Mouse (Mus musculus) embryonic fibroblast, embryonic 13.5 days (primary cell): Measurements from ENCODE around the gene Ric8a. TPM values are rescaled to one million over a fixed set of nuclear protein-coding genes. Genes with fewer than 3 reads are reported as not detected.
A peak's percentile ranks its signal among the peaks of the same experiment; 100 is the strongest.
"Not testable (repeated sequence)": the region's sequence is repeated elsewhere in the genome, so short reads cannot be mapped to it uniquely, and the experiment has no call there.

Experiments used
- H3K27ac ChIP-seq: 2 replicates; pipeline ENCODE4 v1.5.1; 2012; ENCODE audit warnings: low read length, control low read depth, inconsistent platforms; ENCODE audit not compliant: insufficient read depth
- H3K4me1 ChIP-seq: 2 replicates; pipeline ENCODE4 v1.6.1; 2011; ENCODE audit warnings: low read length; ENCODE audit not compliant: control insufficient read depth, insufficient read depth
- H3K4me3 ChIP-seq: 2 replicates; pipeline ENCODE4 v1.5.1; 2011; ENCODE audit warnings: mild to moderate bottlenecking, control low read depth, low read length; ENCODE audit not compliant: insufficient read depth
- CTCF ChIP-seq: IDR thresholded peaks from 2 replicates; pipeline ENCODE4 v1.5.1; 2011; ENCODE audit warnings: mild to moderate bottlenecking, control low read depth, low read length, moderate library complexity, borderline replicate concordance; ENCODE audit not compliant: insufficient read depth
- POLR2A ChIP-seq: IDR thresholded peaks from 2 replicates; pipeline ENCODE4 v1.6.1; 2011; ENCODE audit warnings: low read depth, mild to moderate bottlenecking, control low read depth, low read length, moderate library complexity
- polyA plus RNA-seq: library from polyadenylated mRNA; stranded (reverse); fragments of >200 nt; gene quantifications from 2 replicates; pipeline ENCODE4 v1.2.4, GENCODE M21; 2011; ENCODE audit warnings: low read depth; ENCODE audit not compliant: missing spikeins, insufficient read length

Gene Ric8a
- polyA plus RNA-seq, 1 experiment, result 53.4 TPM

- H3K4me1 ChIP-seq, result peaks cover 5% of the 10 kb centered on the region
- H3K27ac ChIP-seq, result no peak overlapping the region
- peak overlapping the region; percentile 97 for H3K4me3 ChIP-seq
- no peak for TF ChIP-seq CTCF
- TF ChIP-seq POLR2A, result no peak
These were observed 24.2 kb downstream of the Ric8a start for GRCm38 (mm10) chr7:140880865-140881515.

DNA sequence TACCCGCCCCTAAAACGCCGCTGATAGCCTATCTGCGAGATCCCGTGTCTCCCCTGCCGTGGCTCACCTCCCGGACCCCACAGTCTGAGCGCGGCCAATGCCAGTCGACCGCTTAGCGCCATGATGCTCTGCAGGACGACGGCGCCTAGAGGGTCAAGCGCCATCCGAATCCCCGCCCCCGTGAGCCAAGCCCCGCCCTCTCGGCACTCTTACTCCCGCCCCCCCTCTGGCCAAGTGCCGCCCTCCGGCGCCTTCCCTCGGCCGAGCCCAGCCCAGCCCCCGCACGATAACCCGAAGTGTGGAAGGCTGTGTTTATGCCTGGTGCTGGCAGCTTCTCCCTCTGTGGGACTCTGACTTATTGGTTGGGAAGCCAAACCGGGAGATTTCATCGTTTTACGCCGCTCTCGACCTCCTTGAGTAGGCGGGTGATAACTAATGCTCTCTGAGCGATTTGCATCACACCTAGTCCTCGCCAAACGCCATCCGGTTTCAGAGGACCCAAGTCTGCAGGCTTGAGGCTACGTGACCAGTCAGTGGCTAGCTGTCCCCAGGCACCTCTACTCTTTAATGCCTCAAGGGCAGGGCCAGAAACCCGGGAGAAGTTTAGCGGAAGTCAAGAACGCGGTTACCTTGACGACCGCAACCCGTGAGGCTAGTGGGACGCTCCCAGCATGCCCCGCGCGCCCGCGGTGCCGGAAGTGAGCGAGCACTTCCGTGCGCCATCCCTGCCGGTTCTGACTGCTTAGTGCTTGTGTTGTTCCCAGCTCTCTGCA lies 25.1 kb downstream of the Ric8a start, which contains the start of the genes Psmd13 and Sirt3:
Psmd13 (plus strand) TSS at position 273 of the 773 bp plus-strand sequence.
Sirt3 (minus strand) TSS at position 614 of the 773 bp plus-strand sequence.
- H3K4me1 ChIP-seq, result peaks cover 5% of the 10 kb centered on the region
- TF ChIP-seq CTCF, result no peak
- TF ChIP-seq POLR2A, result peak; percentile 88
- peak within 1 kb of the TSS; percentile 56 for H3K27ac ChIP-seq
- H3K4me3 ChIP-seq, result peak within 1 kb of the TSS; percentile 97

GRCm38 (mm10) chr7:140882469-140882803 lies 25.7 kb downstream of the Ric8a start:
- peak overlapping the region; percentile 4; the same call in 1 of the 2 replicates for H3K27ac ChIP-seq
- TF ChIP-seq POLR2A (no peak), CTCF (no peak)

GRCm38 (mm10) chr7:140890636-140891035 lies 33.9 kb downstream of the Ric8a start:
- not testable (repeated sequence) for H3K4me1 ChIP-seq, H3K27ac ChIP-seq

More at GRCm38 (mm10) chr7:140882469-140882803, 25.7 kb downstream of the Ric8a start:
- Histone ChIP-seq H3K4me1 (peaks cover 5% of the 10 kb centered on the region), H3K4me3 (peak overlapping the region; percentile 97)

GRCm38 (mm10) chr7:140894031-140894430 lies 37.3 kb downstream of the Ric8a start:
- Histone ChIP-seq H3K4me1 (no peaks in the 10 kb centered on the region), H3K4me3 (no peak overlapping the region), H3K27ac (no peak overlapping the region)
- no peak for TF ChIP-seq POLR2A
- no peak for TF ChIP-seq CTCF

More at GRCm38 (mm10) chr7:140890636-140891035, 33.9 kb downstream of the Ric8a start:
- not testable (repeated sequence) for H3K4me3 ChIP-seq

DNA sequence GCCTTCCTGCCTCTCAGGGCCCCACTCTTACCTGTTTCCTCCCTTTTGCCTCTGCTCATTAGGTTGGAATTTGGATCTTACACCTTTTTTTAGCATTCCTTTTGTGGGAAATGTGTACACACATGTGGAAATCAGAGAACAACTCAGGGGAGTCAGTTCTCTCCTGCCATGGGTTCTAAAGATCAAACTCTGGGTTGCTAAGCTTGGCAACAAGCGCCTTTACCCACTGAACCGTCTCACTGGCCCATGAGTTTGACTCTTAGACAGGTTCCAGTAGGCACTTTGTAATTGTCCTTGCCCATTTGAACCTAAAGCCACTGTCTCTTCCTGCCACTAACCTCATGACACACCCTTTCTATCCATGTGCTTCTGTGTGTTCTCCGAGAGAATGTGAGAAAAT lies 37.9 kb downstream of the Ric8a start:
- H3K4me1 ChIP-seq, result no peaks in the 10 kb centered on the region
- no peak for TF ChIP-seq POLR2A
- TF ChIP-seq CTCF, result no peak
- no peak overlapping the region for H3K4me3 ChIP-seq
- H3K27ac ChIP-seq, result no peak overlapping the region

DNA sequence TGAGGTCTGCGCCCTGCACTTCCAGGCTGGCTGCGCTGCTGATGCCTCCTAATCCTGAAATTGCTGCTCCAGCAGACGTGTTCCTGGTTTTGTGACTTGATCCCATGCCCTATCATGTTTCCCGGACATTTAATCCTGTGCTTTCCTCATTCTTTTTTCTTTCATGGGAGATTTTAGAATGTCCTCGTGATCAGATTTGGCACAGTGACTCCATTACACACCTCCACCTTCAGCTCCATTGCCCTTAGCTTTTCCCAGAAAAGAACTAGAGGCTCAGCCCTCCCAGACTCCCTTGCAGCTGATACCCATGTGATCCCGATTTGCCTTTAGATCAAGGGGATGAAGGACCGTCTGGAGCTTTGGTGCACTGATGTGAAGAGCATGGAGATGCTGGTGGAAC lies 41.1 kb downstream of the Ric8a start:
- no peak overlapping the region for H3K27ac ChIP-seq

GRCm38 (mm10) chr7:140899121-140899520 lies 42.4 kb downstream of the Ric8a start:
- Histone ChIP-seq H3K4me1 (no peaks in the 10 kb centered on the region), H3K4me3 (no peak overlapping the region), H3K27ac (no peak overlapping the region)
- no peak for TF ChIP-seq CTCF
- TF ChIP-seq POLR2A, result no peak

More for the DNA sequence above, 41.1 kb downstream of the Ric8a start:
- Histone ChIP-seq H3K4me1 (no peaks in the 10 kb centered on the region), H3K4me3 (no peak overlapping the region)
- TF ChIP-seq POLR2A (no peak), CTCF (no peak)

GRCm38 (mm10) chr7:140900220-140900619 lies 43.5 kb downstream of the Ric8a start, which contains the start of gene Cox8b:
Cox8b (minus strand) TSS chr7:140900446.
- no peak within 1 kb of the TSS for H3K27ac ChIP-seq

GRCm38 (mm10) chr7:140902036-140902875 lies 45.5 kb downstream of the Ric8a start:
- H3K27ac ChIP-seq, result no peak overlapping the region
- H3K4me3 ChIP-seq, result no peak overlapping the region
- H3K4me1 ChIP-seq, result no peaks in the 10 kb centered on the region
- no peak for TF ChIP-seq CTCF
- TF ChIP-seq POLR2A, result no peak

More at GRCm38 (mm10) chr7:140900220-140900619, 43.5 kb downstream of the Ric8a start, which contains the start of gene Cox8b:
- Histone ChIP-seq H3K4me3 (no peak within 1 kb of the TSS), H3K4me1 (no peaks in the 10 kb centered on the region)
- no peak for TF ChIP-seq POLR2A
- TF ChIP-seq CTCF, result no peak
